Mouse (Mus musculus) spleen, embryonic (tissue): ENCODE results near the gene Gm28035.

Experiments
- CTCF ChIA-PET: fragments of 350-600 bp; sonication (Branson Sonifier 250); formaldehyde crosslinking; loops from one replicate; lab custom pipeline; 2022; lab: Charles Lee

Gene Gm28035

DNA sequence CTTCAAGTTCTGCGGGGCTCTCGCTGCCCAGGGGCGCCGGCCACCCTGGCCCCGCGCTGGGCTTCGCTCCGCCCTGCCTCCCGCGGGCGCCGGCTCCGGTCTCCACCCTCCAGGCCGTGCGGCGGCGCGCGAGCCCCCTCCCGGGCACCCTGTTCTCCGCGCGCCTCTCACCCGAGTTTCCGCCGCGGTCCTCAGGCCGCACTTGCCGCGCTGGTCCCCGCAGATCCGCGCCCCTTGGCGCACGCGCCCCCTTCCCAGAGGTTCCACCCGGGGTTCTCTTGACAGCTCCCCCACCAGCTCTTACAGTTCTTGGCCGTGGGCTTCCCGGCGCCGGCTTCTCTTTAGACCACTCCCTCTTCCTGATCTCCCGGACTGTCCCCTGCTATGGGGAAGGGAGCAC is 2.5 kb upstream of the Gm28035 start:
- CTCF ChIA-PET: interaction anchor here (0.7 to 1.5 kb wide), 2 partner anchors 20 to 60 kb away, joined by 3 to 5 read pairs; no protein-coding TSS in a partner anchor

- CTCF ChIA-PET: no interaction called here
Measured at GRCm38 (mm10) chr2:30238906-30239465, 1.4 kb upstream of the Gm28035 start.

DNA sequence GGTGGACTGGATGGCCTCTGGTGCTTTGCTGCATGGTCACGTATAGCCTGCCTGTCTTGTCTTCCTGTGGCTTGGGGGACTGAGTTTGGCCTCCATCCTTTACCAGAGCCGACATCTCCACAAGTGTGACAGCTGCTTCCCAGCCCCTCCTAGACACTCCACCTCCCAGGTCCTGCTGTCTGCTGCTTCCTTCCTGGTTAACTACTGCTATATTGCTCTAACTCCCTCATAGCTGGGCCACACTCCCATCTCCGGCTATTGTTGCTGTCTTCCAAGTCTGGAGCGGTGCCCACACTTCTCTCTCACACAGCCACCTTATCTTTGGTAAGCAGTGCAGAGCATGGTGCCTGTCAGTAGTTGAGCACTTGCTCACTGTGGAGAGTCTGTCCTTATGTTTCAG is 590 bp upstream of the Gm28035 start:
- CTCF ChIA-PET: no interaction called here

GRCm38 (mm10) chr2:30242509-30242908 is 2.1 kb downstream of the Gm28035 start:
- CTCF ChIA-PET: no interaction called here

DNA sequence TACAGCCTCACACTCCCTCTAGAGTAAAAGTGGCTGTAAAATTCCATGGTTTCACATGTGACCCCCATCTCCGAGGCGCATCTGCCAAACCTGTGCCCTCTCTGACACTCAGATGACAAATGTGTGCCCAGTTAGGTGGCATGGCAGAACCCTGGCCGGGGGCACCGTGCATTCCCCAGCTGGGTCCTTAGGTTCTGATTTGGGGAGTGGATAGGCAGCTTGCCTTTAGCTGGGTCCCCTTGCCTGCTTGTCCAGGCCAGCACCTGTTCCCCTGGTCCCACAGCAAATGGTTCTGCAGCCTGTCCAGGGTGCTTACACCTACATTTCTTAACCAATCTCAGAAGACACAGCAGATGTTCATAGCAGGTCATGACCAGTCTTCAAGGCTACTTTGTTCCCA is 3.0 kb downstream of the Gm28035 start:
- CTCF ChIA-PET: no interaction called here

DNA sequence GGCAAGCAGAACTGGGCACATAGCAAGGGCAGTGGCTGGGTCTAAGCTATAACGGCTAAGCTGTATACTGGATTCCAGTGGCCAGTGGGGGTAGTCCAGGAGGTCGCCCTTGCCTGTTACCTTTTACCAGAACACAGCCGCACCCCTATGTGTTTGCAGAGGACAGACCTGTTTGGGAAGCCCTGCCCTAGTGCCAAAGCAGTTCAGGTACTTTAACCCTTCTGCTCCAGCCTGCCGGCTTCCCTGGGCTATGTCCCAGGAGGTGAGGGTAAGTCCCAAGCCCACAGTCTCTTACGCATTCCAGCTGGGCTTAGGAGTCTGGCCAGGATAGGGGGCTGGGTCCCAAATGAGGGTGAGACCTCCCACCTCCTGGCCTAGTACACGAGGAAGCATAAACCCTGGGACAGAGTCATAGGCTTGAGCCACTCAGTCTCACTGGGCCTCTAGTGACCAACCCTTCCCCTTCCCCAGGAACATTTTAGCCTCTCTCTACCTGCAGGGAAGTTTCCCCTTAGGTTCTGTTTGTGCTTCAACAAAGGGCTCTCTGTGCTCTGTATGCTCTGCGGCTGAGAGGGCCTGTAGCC is 4.3 kb downstream of the Gm28035 start:
- CTCF ChIA-PET: no interaction called here

DNA sequence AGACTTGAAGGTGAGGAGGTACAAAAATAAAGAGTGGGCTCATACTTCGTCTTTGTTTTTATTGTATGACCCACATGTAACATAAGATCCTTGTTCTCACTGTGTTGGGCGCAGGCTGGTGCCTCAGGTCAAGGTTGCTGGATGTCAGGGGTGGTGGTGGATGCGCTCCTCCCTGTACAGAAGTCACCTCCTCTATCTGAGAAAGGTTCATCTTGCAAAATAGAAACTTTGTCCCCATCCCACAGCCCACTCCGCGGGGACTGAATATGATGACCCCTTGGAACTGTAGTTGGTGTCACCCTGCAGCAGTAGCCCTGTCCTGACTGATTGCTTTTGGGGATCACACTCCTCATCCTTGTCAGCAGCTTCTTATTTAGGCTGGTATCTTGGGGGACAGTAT is 6.7 kb downstream of the Gm28035 start:
- CTCF ChIA-PET: no interaction called here

DNA sequence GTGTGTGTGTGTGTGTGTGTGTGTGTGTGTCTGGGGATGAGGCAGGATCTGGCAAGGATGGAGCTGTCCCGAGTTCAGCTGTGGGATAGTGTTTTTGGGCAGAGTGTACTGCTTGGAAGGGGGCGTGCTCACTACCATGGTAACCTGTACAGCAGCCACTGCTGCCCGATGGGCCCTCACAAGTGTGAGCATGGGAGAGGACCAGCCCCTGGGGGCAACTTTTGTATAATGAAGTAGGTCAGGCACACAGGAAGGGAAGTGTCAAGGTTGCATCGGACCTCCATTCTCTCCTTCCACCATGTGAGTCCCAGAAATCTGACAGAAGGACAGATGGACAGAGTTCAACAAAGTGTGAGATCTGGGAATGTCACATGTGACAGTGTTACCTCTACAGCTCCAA is 7.3 kb downstream of the Gm28035 start:
- CTCF ChIA-PET: no interaction called here

- CTCF ChIA-PET: no interaction called here
Measured at GRCm38 (mm10) chr2:30249182-30249581, 8.8 kb downstream of the Gm28035 start.

GRCm38 (mm10) chr2:30250166-30251128 is 10.1 kb downstream of the Gm28035 start:
- CTCF ChIA-PET: no interaction called here

GRCm38 (mm10) chr2:30251417-30252104 is 11.2 kb downstream of the Gm28035 start:
- CTCF ChIA-PET: interaction anchor here (0.6 kb wide), 1 partner anchor 76 kb away, joined by 7 read pairs; no protein-coding TSS in a partner anchor

- CTCF ChIA-PET: no interaction called here
Measured at GRCm38 (mm10) chr2:30252521-30252920, 12.2 kb downstream of the Gm28035 start.

GRCm38 (mm10) chr2:30253809-30254208 is 13.4 kb downstream of the Gm28035 start:
- CTCF ChIA-PET: interaction anchor here (1.2 kb wide), 1 partner anchor 16 kb away, joined by 3 read pairs; no protein-coding TSS in a partner anchor

GRCm38 (mm10) chr2:30255631-30256395 is 15.4 kb downstream of the Gm28035 start:
- CTCF ChIA-PET: no interaction called here

GRCm38 (mm10) chr2:30256616-30257350 is 16.4 kb downstream of the Gm28035 start:
- CTCF ChIA-PET: interaction anchor here (1.4 kb wide), 1 partner anchor 20 kb away, joined by 3 read pairs; the partner anchor contains the start of gene Lrrc8a

GRCm38 (mm10) chr2:30257699-30258460 is 17.5 kb downstream of the Gm28035 start:
- CTCF ChIA-PET: interaction anchor here (1.4 kb wide), 1 partner anchor 21 kb away, joined by 3 read pairs; the partner anchor contains the start of gene Lrrc8a

GRCm38 (mm10) chr2:30258600-30258999 is 18.2 kb downstream of the Gm28035 start:
- CTCF ChIA-PET: interaction anchor here (1.4 kb wide), 1 partner anchor 21 kb away, joined by 3 read pairs; the partner anchor contains the start of gene Lrrc8a

GRCm38 (mm10) chr2:30259131-30260064 is 19.0 kb downstream of the Gm28035 start:
- CTCF ChIA-PET: interaction anchor here (0.7 kb wide), 1 partner anchor 535 kb away, joined by 4 read pairs; no protein-coding TSS in a partner anchor
